Mouse (Mus musculus) 416B (cell line): Measurements from ENCODE around the gene Sgk1.

Source experiments
- DNase-seq: peaks from one replicate; pipeline ENCODE4 v3.0.0; 2011; ENCODE audit warnings: low read depth

Gene Sgk1

GRCm38 (mm10) chr10:22000491-22001306 lies 118.7 kb downstream of the Sgk1 start:
- no peak for DNase-seq

- DNase-seq: no peak
These were observed 119.6 kb downstream of the Sgk1 start for GRCm38 (mm10) chr10:22001621-22002020.

GRCm38 (mm10) chr10:22004763-22005162 lies 122.8 kb downstream of the Sgk1 start:
- DNase-seq: no peak

GRCm38 (mm10) chr10:22007160-22007801 lies 125.3 kb downstream of the Sgk1 start:
- no peak for DNase-seq

GRCm38 (mm10) chr10:22007802-22008172 lies 125.8 kb downstream of the Sgk1 start:
- DNase-seq: peak; percentile 72

- DNase-seq: peak; percentile 81
These were observed 128.3 kb downstream of the Sgk1 start for GRCm38 (mm10) chr10:22010088-22010818.

- no peak for DNase-seq
These were observed 135.6 kb downstream of the Sgk1 start for GRCm38 (mm10) chr10:22017469-22018159.

GRCm38 (mm10) chr10:22018618-22019017 lies 136.6 kb downstream of the Sgk1 start:
- peak; percentile 19 for DNase-seq

GRCm38 (mm10) chr10:22034303-22034702 lies 152.3 kb downstream of the Sgk1 start:
- peak; percentile 27 for DNase-seq

- peak; percentile 62 for DNase-seq
These were observed 154.3 kb downstream of the Sgk1 start for GRCm38 (mm10) chr10:22036256-22036655.
